Mouse (Mus musculus) kidney, adult 9 months (tissue): ENCODE measurements around the gene Jazf1.
A peak's percentile ranks its signal among the peaks of the same experiment; 100 is the strongest.

ENCODE experiments used
- DNase-seq: peaks from one replicate; pipeline ENCODE4 v3.0.0; 2022

Gene Jazf1

DNA sequence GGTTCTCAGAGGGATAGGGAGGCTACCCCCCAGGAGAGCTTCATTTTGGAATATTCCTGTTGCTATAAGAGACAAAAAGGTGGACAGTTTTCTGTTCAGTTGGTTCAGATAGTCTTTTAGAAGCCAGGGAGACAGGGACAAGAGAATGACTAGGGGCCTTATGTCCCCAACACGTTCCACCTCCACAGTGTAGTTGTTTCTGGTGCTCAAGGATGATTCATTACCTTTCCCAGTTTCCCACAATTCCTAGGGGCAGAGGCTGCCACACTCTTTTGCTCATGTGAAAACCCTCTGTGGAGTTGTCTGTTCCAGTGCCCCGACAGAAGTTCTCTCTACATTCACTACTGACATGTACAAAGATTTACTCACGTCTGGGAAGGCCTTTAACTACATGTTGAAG, 223.7 kb downstream of the Jazf1 start:
- DNase-seq = no peak

DNA sequence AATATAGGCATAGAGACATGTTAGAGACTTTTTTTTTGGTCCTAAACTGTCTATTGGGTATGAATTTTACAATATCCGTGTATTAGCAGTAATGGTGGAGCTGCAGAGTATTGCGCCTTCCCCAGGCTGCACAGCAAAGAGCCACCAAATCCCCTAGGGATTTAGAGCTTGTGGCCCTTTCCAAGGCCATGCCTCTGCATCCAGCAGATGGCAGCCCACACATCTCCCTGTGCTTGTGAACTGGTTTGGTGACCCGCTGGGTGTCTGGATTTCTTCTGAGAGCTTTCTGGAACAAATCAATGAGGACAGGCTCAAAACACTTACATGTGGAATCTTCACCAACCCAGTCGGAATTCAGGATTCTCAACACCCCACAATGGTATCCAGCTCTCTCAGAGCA, 225.4 kb downstream of the Jazf1 start:
- peak; percentile 23 for DNase-seq

DNA sequence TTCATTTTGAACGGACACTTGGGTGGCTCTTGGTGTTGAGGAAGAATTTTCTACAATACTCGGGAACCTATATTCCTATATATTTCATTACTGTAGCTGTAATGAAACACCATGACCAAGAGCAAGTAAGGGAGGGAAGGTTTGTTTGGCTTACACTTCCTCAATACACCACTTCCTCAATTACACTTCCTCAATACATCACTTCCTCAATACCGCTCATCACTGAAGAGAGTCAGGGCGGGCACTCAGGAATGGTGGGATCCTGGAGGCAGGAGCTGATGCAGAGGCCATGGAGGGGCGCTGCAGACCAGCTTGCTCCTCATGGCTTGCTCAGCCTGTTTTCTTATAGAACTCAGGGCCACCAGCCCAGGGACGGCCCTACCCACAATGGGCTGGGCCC, 225.8 kb downstream of the Jazf1 start:
- DNase-seq = no peak

DNA sequence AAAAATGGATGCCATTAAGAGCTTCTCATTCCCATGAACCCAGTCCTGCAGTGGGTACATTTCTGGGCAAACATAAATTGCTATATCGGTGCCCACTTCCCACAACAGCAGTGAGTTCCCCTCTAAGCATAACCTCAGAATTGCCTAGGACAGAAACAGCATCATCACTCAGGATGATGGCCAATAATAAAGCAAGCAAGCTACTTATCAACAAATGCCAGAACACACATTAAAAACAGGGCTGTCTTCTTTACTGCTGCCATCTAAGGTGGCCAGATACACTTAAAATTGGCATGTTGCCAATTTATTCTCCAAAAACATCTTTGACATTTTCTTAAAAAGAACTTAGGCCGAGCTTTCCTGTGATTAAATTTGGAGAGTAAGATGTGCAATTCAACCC, 226.8 kb downstream of the Jazf1 start:
- no peak for DNase-seq

DNA sequence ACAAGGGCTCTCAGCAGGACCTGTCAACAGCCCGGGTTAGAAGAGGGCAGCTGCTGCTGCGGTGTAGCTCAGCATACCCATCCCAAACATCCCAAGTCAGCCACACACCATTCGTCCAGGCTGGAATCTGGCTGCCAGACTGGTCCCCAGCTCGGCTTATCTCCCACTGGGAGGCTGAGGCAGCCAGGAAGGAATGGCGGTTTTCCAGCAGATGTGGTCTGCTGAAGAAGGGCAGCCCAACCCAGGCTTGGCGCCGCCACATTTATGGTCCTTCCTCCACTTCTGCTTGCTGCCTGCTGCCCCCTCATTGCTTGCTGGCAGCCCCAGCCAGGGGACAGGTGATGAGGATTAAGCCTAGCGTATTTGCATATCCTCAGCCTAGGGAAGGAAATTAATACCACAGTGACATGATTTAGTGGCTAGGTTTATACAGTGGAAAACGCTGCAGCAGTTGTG, 227.8 kb downstream of the Jazf1 start:
- DNase-seq = no peak

DNA sequence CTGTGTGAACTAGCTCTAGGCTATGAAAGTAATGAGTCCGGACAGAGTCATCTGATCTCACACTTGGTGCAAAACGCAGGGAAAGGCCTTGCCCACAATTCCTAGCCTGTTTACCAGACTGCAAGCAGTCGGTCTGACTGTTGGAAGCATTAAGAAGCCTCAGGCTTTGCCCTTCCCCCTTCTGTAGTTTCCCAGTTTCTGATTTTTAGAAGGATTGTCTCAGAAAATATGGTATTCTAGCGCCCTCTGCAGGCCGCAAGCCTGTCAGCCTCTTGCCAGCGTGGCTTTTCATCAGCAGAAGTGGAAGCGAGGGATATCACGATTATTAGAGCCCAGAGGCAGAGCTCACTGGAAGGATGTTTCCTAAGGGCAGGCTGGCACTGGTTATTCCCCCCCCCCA, 229.7 kb downstream of the Jazf1 start:
- DNase-seq = peak; percentile 84

DNA sequence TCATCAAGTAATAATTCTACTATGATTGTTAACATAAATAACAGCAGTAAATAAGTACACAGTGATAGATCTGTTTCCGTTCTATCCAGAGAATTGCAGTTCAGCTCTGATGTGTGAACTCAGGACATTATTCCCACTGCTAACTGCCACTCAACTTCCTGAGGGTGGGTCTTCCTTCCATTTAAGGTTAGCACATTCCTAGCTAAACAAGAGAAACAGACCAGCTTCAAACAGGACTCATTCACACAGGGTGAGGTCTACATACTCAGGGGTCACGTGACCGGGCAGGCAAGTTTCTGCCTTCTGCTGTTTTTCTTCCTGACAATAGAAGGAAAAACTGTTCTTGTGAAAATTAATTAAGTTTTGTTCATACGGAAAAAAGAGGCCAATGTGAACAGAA, 230.6 kb downstream of the Jazf1 start:
- DNase-seq = no peak

DNA sequence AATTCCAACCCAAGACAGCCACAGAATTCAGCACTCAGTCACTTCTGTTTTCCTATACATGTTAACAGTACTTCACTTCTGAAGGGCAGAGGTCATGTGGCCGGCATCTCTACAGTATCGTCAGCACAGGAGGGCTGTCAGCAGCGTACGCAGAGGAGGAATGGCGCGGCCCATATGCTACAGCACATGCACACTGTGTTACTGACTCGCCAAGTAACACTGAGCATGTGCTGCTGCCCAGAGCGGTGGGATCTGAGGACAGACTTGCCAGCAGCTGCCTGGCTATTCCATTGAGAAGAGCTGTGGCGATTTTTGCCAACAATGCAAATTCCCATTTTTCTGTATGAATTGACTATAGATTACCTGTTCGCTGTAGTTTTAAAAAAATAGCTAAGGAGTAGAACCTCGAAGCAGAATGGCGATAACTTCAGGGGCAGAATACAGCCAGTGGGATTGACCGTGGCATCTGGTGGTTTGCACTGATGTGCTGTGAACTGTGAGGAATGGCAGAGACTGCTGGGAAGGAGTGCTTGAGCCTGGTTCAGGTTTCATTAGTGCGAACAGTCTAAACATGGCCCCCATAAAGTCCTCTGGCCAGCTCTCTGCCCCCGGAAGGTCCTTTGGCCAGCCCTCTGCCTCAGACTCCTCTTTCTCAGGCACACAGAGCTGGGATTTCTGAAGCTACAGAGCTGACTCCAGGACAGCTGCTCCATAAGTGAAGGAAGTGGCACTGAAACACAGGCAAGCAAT, 232.1 kb downstream of the Jazf1 start:
- DNase-seq = no peak

DNA sequence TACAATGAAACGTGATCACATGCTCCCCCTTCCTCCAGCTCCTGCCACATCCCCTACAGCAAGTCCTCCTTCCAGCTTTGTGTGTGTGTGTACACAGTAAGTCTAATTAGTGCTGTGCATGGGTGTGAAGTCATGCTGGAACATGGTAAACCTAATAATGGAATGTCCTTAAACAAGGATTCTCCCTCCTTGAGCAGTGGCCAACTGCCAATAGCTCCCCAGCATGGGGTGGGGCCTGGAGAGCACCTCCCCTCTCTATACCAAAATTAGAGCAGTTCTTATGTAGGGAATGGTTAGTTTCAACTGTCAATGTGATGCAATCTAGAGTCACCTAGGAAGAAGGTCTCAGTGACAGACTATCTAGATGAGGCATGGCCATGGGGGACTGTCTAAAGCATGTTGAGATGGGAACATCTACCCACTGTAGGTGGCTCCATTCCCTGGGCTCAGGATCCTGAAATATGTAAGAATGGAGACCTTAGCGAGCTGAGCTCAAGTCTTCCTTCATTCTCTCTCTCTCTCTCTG, 240.6 kb downstream of the Jazf1 start:
- DNase-seq = no peak

DNA sequence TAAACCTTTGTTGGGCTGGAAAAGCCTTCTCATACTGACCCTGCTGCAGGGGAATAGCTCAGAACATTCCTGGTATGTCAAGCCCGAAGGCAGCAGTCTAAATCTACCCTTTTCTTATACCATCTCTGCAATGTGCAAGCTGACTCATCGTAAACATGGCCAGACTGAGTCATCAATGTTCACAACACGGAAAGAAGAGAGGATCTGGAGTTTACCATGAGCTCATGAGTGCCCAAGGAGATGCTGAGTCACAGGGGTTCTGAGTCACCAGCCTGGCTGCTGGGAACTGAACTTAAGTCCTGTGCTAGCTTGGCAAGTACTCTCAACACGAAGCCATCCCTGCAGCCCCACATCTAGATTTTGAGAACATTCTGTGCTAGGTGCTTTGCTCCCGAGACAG, 242.9 kb downstream of the Jazf1 start:
- DNase-seq = no peak

DNA sequence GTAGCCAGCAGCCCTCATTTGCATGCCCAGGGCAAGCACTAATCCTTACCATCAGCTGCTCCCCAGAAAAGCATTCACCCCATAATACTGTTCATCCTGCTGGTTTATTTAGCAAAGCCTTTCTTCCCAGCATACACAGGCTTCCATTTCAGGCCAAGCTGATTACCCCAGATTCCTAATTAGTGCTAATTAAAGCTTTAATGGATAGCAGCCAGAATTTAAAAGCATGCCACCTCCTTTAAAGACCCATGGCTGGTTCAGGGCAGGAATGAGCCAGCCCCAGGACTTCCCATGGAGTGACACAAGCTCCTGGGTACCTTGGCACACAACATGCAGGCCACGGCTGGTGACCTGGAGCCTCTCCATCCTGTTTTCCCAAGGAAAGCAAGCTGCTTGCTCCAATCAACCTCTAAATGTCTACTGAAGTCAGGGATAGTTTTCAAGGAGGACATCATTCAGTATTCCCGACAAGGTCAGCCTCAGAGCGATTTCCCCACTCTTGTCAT, 243.4 kb downstream of the Jazf1 start:
- DNase-seq = no peak

DNA sequence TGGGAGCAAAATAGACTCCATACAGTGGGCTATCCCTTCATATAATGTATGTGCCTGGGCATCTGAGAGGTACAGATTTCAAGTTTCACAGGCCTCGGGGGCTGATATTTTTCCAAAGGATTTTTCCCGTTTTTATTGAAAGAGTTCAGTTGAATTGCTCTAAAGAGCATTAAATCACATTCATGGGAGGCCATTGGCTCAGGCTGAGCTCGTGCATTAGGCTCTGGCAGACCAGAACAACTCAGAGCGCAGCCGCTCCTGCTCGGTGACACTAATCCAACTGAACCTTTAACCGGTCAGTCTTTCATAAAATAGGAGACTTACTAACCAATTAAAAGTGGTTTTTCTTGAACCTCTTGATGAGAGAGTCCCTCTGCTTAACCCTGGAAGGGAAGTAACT, 245.4 kb downstream of the Jazf1 start:
- DNase-seq = no peak

DNA sequence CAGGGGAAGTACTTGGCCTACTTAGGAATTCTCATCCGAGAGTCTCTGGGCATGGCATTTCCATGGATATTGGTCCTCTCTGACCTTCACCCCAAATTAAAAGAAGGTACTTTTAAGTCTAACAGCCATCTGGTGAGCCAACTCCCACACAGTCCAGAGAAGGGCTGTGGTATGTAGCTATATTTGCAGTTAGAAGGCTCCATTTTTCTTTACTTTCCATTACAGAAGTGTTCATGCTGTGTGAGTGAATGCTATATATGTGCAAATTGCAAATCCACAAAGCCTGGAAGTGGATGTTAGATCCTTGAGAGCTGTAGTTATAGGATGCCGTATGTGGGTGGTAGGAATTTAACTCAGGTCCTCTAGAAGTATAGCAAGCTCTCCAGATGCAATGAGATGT, 245.8 kb downstream of the Jazf1 start:
- DNase-seq = no peak

DNA sequence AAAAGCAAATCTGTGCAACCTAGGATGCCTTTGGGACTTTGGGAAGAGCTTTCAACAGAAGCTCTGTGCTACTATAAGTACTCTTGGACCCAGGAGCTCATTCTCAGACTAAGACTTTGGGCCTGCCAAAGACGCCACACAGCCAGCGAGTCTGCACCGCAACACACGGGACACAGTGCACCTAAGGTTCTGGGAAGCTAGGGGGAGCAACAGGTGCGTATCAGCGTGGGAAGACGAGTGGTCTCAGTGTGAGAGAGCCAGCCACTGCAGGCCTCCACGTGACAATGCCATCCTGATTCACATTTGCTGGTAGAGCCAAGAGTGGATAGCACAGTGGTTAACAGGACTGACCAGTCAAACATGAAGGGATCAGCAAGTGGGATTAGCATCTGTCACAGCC, 249.1 kb downstream of the Jazf1 start:
- no peak for DNase-seq

DNA sequence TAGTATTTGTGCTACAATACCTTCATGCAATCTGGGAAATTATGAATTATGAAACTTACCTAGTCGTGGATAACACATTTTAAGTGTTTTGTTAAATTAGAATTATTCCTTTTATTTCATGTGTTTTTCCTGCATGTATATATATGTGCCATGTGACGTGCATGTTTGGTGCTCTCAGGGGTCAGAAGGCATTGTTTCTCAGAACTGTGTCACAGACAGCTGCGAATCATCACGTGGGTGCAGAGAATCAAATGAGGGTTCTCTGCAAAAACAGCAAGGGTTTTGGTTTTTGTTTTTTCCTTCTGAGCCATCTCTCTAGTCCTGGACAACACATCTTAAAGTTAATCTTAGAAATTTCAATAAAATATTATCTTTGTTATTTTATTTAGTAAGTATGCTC, 250.4 kb downstream of the Jazf1 start:
- DNase-seq = no peak

DNA sequence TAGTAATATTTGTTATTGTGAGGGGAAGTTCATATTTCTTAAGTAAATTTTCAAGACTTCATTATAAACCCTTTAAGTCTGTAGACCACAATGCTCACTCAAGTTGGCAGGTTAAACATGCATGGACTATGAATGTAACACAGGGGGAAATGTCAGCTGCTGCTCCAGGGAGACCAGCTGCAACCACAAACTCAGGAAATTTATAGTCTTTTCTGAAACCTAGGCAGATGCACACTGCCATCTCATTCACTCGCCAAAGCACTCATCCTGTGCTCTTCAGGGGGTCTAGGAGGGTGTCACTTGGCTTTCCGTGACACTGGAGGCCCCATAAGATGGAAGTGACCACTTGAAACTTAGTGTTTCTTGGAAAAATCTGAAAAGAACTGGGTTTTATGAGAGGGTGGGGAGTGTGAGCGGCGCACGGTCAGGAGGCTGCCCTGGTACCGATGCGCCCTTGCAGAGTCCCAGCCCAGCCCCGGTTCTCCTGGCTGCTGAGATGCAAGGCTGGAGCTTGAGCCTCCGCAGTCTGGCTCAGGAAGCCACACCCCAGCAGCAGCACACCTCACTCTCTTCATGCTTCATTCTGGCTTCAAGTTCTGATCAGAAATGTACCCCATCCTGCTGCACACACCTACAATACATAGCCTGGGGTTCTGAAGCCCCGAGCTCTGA, 251.1 kb downstream of the Jazf1 start:
- no peak for DNase-seq

DNA sequence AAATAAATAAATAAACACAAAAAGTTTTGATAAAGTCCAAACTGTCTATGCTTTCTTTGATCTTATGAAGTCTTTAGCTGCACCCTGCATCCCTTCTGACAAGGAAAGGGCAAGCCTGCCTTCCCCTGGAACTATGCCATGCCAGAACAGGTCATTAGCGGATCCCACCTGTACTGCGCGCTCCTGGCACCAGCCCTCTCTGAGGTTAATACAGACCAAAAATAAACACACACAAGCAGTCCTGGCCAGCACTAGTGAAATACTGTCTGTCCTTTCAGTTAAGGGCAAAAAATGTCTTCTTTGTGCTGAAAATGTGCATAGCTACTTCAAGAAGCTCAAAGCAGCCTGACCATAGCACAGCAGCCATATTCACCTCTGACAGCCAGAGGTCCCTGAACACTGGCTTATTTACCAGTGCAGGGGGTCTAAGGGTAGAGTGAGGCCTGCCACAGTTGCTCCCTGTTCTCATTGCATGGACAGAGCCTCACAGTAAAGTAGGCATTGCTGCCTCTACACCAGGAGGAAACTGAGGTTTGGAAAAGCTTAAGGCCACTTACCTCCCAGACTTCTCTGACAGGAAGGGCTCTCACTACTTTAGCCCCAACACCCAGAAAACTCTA, 263.1 kb downstream of the Jazf1 start:
- peak; percentile 6 for DNase-seq

DNA sequence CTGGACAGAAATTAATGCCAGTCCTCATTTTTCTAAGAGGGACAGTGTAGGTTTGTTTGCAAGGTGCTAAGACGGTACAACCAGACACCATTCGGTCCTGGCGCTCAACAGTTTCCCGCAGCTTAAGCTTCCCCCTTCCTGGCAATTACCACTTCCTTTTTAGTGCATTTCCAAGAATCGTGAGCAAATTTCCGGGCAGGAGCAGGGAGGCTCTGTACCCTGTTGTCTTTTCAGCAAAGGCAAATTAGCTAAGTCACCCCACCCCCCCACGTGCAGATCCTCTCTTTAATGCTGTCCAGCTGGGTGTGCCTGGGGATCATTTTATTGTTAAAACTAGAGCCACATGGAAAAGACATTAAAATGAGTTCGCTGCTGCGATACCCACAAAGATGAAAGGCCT, 266.2 kb downstream of the Jazf1 start:
- peak; percentile 8 for DNase-seq

DNA sequence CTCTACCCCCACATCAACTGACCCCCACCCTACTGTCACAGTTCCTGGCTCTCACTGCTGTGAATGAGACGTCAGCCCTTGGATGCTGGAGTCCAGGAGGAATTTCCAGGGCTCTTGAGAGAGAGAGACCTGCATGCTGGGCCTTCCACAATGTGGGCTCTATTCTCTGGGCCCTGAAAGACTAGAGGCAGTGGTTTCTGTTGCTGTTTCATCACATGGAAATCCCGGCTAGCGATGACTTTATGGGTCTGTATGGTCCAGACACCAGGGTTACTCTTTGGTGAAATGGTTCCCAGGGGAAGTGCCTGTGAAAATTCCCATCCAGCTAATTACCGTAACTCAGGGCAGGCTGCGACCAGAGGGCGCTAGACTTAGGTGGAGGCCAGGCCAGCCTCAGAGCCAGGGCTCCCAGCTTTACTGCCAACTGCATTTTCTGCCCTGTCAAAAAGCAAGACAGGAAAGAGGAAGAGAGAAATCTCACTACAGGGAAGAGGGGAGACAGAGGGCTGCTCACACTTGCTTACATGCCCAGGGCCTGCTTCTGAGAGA, 271.1 kb downstream of the Jazf1 start:
- DNase-seq = no peak

DNA sequence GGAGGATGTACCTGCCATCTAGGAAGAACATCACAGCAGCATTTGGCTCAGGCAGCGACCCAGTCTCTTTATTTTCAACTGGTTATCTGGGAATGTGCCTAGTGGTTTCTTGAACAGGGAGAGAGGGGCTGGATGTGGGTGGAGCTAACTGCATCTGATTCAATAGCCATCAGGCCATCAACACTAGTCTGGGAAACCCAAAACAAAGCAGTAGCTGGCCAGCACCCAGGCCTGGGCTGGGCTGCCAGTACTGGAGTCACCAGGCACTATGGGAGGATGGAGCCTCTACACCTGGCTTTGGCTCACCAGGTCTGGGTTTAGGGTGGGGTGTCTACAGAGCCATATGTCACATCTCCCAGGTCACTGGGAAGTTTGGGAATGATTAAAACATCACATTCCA, 271.7 kb downstream of the Jazf1 start:
- DNase-seq = no peak

DNA sequence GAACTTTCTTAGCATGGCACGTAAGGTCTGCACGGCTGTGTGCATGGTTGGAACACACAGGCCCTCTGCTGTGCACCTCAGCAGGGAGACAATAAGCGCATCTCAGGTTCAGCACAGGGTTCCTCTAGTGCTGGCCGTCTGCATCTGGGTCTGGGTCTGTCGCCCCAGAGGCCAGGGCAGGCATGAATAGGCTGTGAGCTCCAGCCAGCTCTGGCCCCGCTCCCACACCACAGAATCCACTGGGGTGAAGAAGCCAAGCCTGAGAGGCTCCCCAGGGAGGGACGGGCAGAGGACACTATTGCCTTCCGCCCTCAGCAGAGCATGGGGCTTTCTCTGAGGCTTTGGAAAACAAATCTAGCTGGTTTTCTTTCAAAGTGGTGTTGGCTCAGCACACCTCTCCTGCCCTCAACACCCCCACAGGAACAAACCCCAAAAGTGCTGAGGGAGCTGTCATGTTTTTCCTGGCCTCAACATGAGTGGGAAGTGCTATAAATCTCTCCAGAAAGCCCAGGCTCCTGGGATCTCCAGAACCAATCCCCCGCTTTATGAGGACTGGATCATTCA, 272.3 kb downstream of the Jazf1 start:
- DNase-seq = peak; percentile 15

DNA sequence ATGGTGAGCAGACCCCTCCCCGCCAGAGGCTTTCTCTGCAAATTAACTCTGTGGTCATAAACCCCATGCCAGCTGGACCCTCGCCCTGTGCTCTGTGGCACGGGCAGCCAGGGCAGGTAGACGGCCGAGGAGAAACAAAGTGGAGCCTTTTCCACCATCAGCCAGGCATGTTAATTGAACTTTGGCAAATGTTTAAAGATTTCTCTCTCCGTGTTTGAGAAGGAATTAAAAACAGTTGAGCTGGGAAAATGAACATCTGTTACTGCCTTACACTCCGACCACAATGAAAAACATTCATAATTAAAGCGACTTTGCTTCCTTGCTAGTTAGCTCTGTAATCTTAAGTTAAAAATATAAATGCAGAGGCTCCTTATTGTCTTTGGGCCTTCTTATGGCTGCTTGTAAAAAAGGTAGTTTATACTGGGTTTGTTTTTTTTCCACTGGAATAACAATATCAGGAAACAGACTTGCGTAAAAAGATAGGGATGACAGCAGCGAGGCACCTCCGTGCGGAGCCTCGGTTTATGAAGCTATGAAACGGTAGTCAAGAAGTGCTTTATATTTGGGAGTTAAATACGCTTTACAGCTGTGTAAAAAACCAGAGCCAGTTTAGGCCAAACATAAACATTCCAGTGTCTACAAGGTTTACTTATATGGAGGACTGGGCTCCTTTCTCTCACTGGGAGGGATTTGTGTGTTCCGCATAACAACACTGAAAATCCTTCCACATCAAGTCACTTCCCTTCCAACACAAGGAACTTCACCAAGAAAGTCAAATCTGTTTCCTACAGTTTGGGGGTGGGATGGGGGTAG, 273.2 kb downstream of the Jazf1 start:
- DNase-seq = no peak
